Mouse (Mus musculus): ENCODE results near the gene Fcgrt. TPM values are rescaled to one million over a fixed set of nuclear protein-coding genes. Genes with fewer than 3 reads are reported as not detected.
A peak's percentile ranks its signal among the peaks of the same experiment; 100 is the strongest.

Gene Fcgrt
- polyA plus RNA-seq, 1 experiment from 2014 or later: 149 TPM

DNA sequence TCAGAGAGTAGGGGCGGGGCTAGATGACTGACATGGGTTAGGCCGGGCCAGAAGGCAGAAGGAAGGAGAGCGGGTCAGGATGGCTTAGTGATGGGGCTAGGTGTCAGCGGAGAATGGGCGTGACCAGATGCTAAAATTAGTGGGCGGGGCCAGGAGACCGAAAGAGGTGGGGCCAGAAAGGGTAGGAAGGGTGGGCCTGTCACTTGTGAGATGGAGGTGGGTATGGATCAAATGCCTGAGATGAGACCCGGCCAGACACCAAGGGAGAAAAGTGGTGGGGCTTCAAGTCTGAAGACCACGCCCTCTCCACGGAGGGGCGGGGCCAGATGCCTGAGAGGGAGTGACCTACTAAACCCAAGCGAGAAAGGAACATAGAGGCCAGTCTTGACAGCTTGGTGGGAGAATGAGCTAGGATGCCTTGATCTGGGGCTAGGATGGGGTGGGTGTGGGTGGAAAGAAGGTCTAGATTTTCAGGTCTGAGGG lies 30.9 kb upstream of the Fcgrt start:
- WGBS: 13% methylated on average over 12 of the region's 12 CpGs

DNA sequence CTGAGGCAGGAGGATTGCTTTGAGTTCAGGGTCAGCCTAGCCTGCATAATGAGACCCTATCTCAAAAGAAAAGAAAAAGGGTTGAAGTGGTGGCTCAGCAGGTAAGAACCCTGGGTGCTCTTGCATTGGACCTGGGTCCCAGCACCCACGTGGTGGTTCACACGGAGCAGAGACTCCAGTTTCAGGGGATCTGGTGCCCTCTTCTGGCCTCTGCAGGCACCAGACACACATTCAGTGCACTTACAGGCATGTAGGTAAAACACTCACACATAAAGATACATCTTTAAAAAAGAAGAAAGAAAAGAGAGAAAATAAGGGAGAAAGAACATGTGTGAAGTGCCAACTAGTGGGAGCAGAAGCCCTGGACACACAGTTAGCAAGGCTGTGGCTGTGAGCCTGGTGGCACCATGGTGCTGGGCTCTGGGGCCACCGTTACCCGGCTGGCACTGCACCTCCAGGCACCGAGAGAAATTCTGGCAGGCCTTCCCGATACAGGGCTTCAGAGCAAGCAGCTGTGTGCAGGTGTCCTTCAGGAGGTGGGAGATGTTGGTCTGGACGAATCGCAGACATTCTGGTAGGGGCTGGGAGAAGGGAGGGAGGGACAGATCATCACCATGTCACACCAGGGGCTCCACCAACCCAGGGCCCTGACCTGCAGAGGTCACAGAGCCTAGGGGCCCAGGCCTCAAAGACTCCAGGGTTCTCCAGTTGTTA lies 30.0 kb upstream of the Fcgrt start:
- no peak for ATAC-seq (ENCODE audit: insufficient read depth, low FRiP score)
- Histone ChIP-seq H3K36me3 (ENCODE audit: control insufficient read depth, insufficient read depth, low read length) (no peaks in the 10 kb centered on the region), H3K27me3 (ENCODE audit: control insufficient read depth, insufficient read depth, low read length) (no peaks in the 10 kb centered on the region), H3K9me3 (replicated peaks; ENCODE audit: control insufficient read depth, low read length) (peaks cover 4% of the 10 kb centered on the region; the same call in 1 of the 2 replicates), H3K9ac (ENCODE audit: low read length) (no peak overlapping the region), H3K4me2 (ENCODE audit: low read depth, low read length) (no peak overlapping the region), H3K4me1 (ENCODE audit: control insufficient read depth, insufficient read depth, low read length) (peaks cover 14% of the 10 kb centered on the region), H3K27ac (ENCODE audit: low read length) (no peak overlapping the region), H3K4me3 (replicated peaks; ENCODE audit: low read length) (no peak overlapping the region)
- WGBS: 77% methylated on average over 8 of the region's 8 CpGs

More for the DNA sequence above, 30.9 kb upstream of the Fcgrt start:
- 0 out of 2 replicates have a peak, but pooled peaks have one; percentile 12 for ATAC-seq (ENCODE audit: insufficient read depth, low FRiP score)
- Histone ChIP-seq H3K9me3 (replicated peaks; ENCODE audit: control insufficient read depth, low read length) (peaks cover 4% of the 10 kb centered on the region; the same call in 1 of the 2 replicates), H3K4me3 (replicated peaks; ENCODE audit: low read length) (no peak overlapping the region), H3K36me3 (ENCODE audit: control insufficient read depth, insufficient read depth, low read length) (no peaks in the 10 kb centered on the region; the same call in 1 of the 2 replicates), H3K9ac (ENCODE audit: low read length) (no peak overlapping the region), H3K27me3 (ENCODE audit: control insufficient read depth, insufficient read depth, low read length) (no peaks in the 10 kb centered on the region), H3K27ac (ENCODE audit: low read length) (no peak overlapping the region), H3K4me2 (ENCODE audit: low read depth, low read length) (no peak overlapping the region), H3K4me1 (ENCODE audit: control insufficient read depth, insufficient read depth, low read length) (peaks cover 12% of the 10 kb centered on the region)

DNA sequence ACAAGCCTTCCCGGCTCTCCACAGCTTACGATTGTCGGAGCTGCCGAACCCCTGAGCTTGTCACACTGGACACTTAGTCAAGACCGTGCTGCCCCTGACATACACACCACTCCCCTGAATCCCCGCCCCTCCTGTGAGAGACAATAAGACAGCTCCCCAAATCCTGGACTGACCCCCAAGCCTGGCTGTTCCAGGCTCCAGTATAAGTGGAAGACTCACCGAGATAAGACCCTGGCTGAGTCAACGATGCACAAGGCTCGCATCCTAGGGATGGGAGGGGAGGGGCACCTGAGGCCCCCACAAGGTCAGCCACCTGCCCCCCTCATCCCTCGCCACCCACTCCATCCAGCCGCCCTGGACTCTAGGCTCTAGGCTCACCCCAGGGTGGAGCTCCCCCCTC lies 28.2 kb upstream of the Fcgrt start:
- H3K4me3 ChIP-seq (replicated peaks; ENCODE audit: low read length): no peak overlapping the region
- H3K4me2 ChIP-seq (ENCODE audit: low read depth, low read length): no peak overlapping the region
- no peak overlapping the region for H3K27ac ChIP-seq (ENCODE audit: low read length)
- no peak overlapping the region for H3K9ac ChIP-seq (ENCODE audit: low read length)
- H3K36me3 ChIP-seq (ENCODE audit: control insufficient read depth, insufficient read depth, low read length): peaks cover 4% of the 10 kb centered on the region
- H3K4me1 ChIP-seq (ENCODE audit: control insufficient read depth, insufficient read depth, low read length): peaks cover 16% of the 10 kb centered on the region
- no peaks in the 10 kb centered on the region for H3K27me3 ChIP-seq (ENCODE audit: control insufficient read depth, insufficient read depth, low read length)
- ATAC-seq (ENCODE audit: insufficient read depth, low FRiP score): no peak
- WGBS: 68% methylated on average over 11 of the region's 11 CpGs
- H3K9me3 ChIP-seq (replicated peaks; ENCODE audit: control insufficient read depth, low read length): peaks cover 4% of the 10 kb centered on the region; the same call in 1 of the 2 replicates

DNA sequence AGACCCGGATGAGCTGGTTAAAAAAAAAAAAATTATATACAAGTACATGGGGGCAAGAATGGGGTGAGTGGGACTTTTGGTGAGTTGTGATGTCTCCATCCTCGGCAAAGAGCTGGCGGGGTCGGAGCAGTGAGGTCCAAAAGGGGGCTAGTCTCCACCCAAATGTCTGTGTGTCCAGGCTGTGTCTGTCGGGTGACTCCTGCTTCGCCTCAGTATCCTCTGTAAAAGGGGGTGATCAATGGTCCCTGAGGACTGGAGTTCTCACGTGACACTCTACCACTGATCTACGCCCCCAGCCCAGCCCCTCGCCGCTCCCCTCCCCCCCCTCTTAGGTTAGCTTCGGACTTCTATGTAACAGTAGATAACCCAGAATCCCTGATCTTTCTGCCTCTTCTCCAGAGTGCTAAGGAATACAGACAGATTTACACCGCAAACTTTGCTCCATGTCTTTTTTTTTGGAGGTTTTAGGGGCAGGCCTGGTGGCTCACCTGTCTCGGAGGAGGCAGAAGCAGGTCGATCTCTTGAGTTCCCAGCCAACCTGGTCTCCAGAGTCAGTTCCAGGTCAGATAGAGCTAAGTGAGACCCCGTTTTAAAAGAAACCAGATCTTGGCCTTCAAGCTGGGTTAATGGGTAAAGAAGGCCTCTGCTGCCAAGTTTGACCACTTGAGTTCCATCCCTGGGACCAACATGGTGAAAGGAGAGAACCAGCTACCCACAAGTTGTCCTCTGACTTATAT lies 26.3 kb upstream of the Fcgrt start:
- H3K27me3 ChIP-seq (ENCODE audit: control insufficient read depth, insufficient read depth, low read length): no peaks in the 10 kb centered on the region
- ATAC-seq (ENCODE audit: insufficient read depth, low FRiP score): no peak
- peaks cover 23% of the 10 kb centered on the region for H3K4me1 ChIP-seq (ENCODE audit: control insufficient read depth, insufficient read depth, low read length)
- H3K4me2 ChIP-seq (ENCODE audit: low read depth, low read length): peak overlapping the region; percentile 68
- WGBS: 56% methylated on average over 15 of the region's 15 CpGs
- peak overlapping the region; percentile 84 for H3K27ac ChIP-seq (ENCODE audit: low read length)
- H3K36me3 ChIP-seq (ENCODE audit: control insufficient read depth, insufficient read depth, low read length): peaks cover 15% of the 10 kb centered on the region
- peak overlapping the region; percentile 50 for H3K4me3 ChIP-seq (replicated peaks; ENCODE audit: low read length)
- H3K9me3 ChIP-seq (replicated peaks; ENCODE audit: control insufficient read depth, low read length): peaks cover 4% of the 10 kb centered on the region; the same call in 1 of the 2 replicates
- peak overlapping the region; percentile 73 for H3K9ac ChIP-seq (ENCODE audit: low read length)

DNA sequence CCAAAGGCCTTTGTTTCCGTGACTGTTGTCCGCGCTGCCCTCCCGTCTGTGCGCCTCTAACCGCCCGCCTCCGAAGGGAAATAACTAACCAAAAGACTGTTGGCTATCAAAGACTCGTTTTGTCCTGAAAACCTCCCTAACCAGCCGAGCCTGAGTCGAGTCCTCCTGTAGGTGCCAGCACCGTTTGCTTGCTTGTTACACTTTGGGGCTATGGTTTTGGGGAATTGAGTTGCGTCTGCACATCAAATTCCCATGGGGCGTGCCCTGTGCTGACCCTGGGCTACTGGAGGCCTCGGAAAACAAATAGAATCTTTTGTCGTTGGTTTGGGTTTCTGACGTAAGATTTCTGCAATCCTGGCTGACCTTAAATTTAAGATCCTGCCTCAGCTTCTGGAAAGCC lies 25.7 kb upstream of the Fcgrt start:
- Histone ChIP-seq H3K9me3 (replicated peaks; ENCODE audit: control insufficient read depth, low read length) (peaks cover 4% of the 10 kb centered on the region; the same call in 1 of the 2 replicates), H3K36me3 (ENCODE audit: control insufficient read depth, insufficient read depth, low read length) (peaks cover 15% of the 10 kb centered on the region), H3K4me1 (ENCODE audit: control insufficient read depth, insufficient read depth, low read length) (peaks cover 24% of the 10 kb centered on the region), H3K4me2 (ENCODE audit: low read depth, low read length) (peak overlapping the region; percentile 68), H3K27me3 (ENCODE audit: control insufficient read depth, insufficient read depth, low read length) (no peaks in the 10 kb centered on the region), H3K27ac (ENCODE audit: low read length) (peak overlapping the region; percentile 84), H3K9ac (ENCODE audit: low read length) (peak overlapping the region; percentile 73), H3K4me3 (replicated peaks; ENCODE audit: low read length) (peak overlapping the region; percentile 50)
- ATAC-seq (ENCODE audit: insufficient read depth, low FRiP score): no peak
- WGBS: under 1% methylated on average over 17 of the region's 17 CpGs

DNA sequence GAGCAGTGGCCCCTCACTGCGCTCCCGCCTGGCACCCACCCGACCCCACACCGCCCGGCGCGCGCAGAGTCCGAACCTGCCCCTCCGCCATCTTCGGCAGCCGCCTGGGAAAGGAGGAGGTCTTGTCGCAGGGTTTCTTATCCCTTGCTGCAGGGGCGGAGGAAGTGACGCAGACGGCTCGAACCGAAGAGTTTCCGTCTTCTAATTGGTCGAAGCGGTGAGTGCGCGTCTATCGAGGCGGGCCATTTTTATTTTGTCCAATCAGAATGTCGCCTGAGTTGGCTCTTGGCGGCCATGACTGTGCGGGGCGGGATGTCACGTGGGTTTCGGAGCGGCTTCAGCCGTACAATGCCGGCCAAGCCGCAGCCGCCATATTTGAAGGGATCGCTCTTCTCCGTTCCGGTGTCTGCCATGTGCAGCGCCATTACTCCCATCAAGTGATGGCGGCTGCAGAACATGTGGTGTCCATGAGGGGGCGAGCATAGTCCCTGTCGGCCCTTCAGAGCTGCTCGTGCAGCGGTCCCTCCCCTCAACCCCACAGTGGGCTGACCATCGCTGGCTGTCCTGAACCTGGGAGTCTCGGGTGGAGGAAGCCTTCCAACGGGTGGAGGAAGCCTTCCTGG lies 25.1 kb upstream of the Fcgrt start, which contains the start of gene Rpl13a:
Rpl13a (minus strand) TSS at position 138 of the 623 bp plus-strand sequence.
- no peaks in the 10 kb centered on the region for H3K27me3 ChIP-seq (ENCODE audit: control insufficient read depth, insufficient read depth, low read length)
- H3K27ac ChIP-seq (ENCODE audit: low read length): peak within 1 kb of the TSS; percentile 84
- peak within 1 kb of the TSS; percentile 62 for H3K4me3 ChIP-seq (replicated peaks; ENCODE audit: low read length)
- peak within 1 kb of the TSS; percentile 69 for H3K4me2 ChIP-seq (ENCODE audit: low read depth, low read length)
- H3K9me3 ChIP-seq (replicated peaks; ENCODE audit: control insufficient read depth, low read length): peaks cover 4% of the 10 kb centered on the region; the same call in 1 of the 2 replicates
- WGBS: under 1% methylated on average over 48 of the region's 48 CpGs
- H3K9ac ChIP-seq (ENCODE audit: low read length): peak within 1 kb of the TSS; percentile 99
- H3K4me1 ChIP-seq (ENCODE audit: control insufficient read depth, insufficient read depth, low read length): peaks cover 24% of the 10 kb centered on the region
- H3K36me3 ChIP-seq (ENCODE audit: control insufficient read depth, insufficient read depth, low read length): peaks cover 15% of the 10 kb centered on the region
- ATAC-seq (ENCODE audit: insufficient read depth, low FRiP score): peak; percentile 94

DNA sequence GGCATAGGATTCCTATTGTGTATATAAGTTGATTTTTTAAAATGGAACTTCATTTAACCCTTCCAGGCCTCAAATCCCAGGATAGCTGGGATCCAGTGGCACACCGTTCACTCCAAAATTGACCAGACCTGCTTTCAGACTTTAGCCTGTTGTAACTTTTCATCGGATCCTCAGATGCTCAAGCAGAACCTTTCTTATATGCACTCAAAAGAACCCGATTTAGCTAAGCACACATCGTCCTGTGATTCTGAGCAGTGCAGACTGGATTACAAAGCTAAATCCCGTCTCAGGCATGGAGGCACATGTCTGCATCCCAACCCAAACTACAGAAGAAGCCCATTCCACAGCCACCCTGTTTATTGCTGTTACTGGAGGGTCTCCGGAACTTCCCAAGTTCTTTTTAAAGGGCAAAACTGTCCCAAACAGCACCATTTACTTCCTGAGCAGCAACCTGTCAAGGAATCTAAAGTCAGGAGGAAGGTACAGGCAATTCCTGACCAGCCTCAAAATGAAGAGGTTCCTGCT lies 24.1 kb upstream of the Fcgrt start:
- no peaks in the 10 kb centered on the region for H3K27me3 ChIP-seq (ENCODE audit: control insufficient read depth, insufficient read depth, low read length)
- ATAC-seq (ENCODE audit: insufficient read depth, low FRiP score): no peak
- peaks cover 29% of the 10 kb centered on the region for H3K4me1 ChIP-seq (ENCODE audit: control insufficient read depth, insufficient read depth, low read length)
- H3K27ac ChIP-seq (ENCODE audit: low read length): peak overlapping the region; percentile 84
- H3K36me3 ChIP-seq (ENCODE audit: control insufficient read depth, insufficient read depth, low read length): peaks cover 15% of the 10 kb centered on the region
- H3K4me2 ChIP-seq (ENCODE audit: low read depth, low read length): peak overlapping the region; percentile 69
- 2% methylated on average over 6 of the region's 6 CpGs for WGBS
- H3K9ac ChIP-seq (ENCODE audit: low read length): peak overlapping the region; percentile 99
- peak overlapping the region; percentile 62 for H3K4me3 ChIP-seq (replicated peaks; ENCODE audit: low read length)
- no peaks in the 10 kb centered on the region for H3K9me3 ChIP-seq (replicated peaks; ENCODE audit: control insufficient read depth, low read length)

DNA sequence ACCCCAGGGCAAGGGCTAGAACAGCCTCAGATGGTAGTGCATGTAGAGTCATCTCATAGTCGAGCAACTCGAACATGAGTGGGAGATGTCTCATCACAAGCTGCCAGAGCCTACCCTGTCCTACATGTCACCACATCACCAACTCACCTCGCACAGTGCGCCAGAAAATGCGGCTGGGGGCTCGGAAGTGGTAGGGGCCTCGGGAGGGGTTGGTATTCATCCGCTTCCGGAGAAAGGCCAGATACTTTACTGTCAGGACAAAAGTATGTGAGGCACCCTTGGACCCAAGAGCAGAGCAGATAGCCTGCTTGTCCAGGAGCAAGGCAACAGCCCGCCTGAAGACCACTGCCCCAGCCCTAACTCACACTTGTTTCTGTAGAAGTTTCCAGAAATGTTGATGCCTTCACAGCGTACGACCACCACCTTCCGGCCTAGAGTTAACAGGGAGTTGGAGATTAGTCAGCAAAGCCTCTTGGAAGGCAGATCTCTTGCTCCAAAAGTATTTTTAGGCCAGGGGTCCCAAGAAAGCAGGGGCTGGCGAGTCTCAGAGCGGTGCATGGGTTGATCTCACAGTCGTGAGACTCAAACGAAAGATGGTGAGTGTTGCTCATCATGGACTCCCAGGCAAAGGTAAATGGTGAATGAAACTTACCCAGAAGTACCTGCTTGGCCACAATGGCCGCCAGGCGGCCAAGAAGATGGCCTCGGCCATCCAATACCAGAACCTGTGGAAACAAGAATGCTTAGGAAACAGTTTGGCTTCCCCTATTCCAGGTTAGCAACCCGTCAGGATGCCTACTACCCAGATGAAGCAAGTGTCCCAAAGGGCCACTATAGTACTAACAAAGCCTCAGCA lies 23.4 kb upstream of the Fcgrt start:
- Histone ChIP-seq H3K27me3 (ENCODE audit: control insufficient read depth, insufficient read depth, low read length) (no peaks in the 10 kb centered on the region), H3K36me3 (ENCODE audit: control insufficient read depth, insufficient read depth, low read length) (peaks cover 17% of the 10 kb centered on the region), H3K4me3 (replicated peaks; ENCODE audit: low read length) (peak overlapping the region; percentile 62), H3K9me3 (replicated peaks; ENCODE audit: control insufficient read depth, low read length) (no peaks in the 10 kb centered on the region), H3K9ac (ENCODE audit: low read length) (peak overlapping the region; percentile 99), H3K4me1 (ENCODE audit: control insufficient read depth, insufficient read depth, low read length) (peaks cover 36% of the 10 kb centered on the region), H3K27ac (ENCODE audit: low read length) (peak overlapping the region; percentile 84), H3K4me2 (ENCODE audit: low read depth, low read length) (peak overlapping the region; percentile 69)
- 32% methylated on average over 21 of the region's 21 CpGs for WGBS
- ATAC-seq (ENCODE audit: insufficient read depth, low FRiP score): no peak
